Mouse (Mus musculus): ENCODE results near the gene Cdh23. TPM values are rescaled to one million over a fixed set of nuclear protein-coding genes. Genes with fewer than 3 reads are reported as not detected.
A peak's percentile ranks its signal among the peaks of the same experiment; 100 is the strongest.

Gene Cdh23
- polyA plus RNA-seq, 2 experiments, result 0.73 to 2.7 TPM

DNA sequence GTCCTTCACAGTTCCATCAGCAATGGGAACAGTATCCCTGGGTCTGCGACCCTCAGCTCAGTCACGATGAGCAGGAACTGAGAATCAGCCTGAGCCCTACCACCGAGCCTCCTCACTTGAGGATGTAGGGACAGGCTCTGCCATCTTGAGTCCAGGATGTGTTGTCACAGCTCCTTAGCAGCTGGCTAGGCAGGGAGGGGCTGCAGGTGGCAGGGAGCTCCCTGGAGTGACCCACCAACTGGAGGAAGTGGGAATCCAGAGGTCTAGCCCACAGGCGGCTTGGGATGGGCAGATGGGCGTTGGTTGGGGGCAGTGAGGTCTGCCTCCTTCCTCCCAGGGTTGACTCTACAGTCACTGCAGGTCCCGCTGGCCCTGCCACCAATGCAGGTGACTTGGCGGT lies 432.9 kb downstream of the Cdh23 start:
- DNase-seq (ENCODE audit: low spot score), result no peak
- Histone ChIP-seq H3K4me1 (ENCODE audit: control insufficient read depth, insufficient read depth, low read length) (no peaks in the 10 kb centered on the region), H3K9ac (ENCODE audit: low read depth, low read length, severe bottlenecking) (no peak overlapping the region), H3K27ac (replicated peaks; ENCODE audit: low read depth, low read length) (no peak overlapping the region), H3K4me2 (replicated peaks; ENCODE audit: low read depth, low read length, severe bottlenecking) (no peak overlapping the region), H3K27me3 (ENCODE audit: control insufficient read depth, insufficient read depth, low read length) (no peaks in the 10 kb centered on the region), H3K4me3 (replicated peaks; ENCODE audit: low read length) (no peak overlapping the region), H3K9me3 (ENCODE audit: control insufficient read depth, low read length) (no peaks in the 10 kb centered on the region), H3K36me3 (ENCODE audit: control insufficient read depth, insufficient read depth, low read length) (no peaks in the 10 kb centered on the region)
- WGBS, result 83% methylated on average over 7 of the region's 7 CpGs
- no peak for TF ChIP-seq POLR2A (IDR thresholded peaks at IDR 0.05; ENCODE audit: borderline replicate concordance, extremely low read depth, insufficient read depth, insufficient read length)
- no peak for ATAC-seq (ENCODE audit: low FRiP score, low read depth)

DNA sequence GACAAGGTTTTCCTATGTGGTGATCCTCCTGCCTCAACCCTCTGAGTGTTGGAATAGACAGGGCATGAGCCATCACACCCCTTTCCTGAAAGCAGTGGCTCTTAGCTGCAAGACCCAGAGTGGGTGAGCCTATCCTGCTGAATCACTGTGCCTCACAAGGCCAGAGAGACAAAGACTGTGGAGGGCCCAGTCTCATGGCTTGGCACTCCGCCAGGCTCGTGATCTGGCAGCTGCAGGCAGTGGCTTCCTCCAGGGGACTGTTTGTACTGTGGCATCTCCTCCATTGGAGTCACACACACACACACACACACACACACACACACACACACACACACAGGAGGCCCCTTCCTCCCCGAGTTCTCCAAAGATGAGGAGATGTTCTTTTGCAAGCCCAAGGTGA lies 433.9 kb downstream of the Cdh23 start:
- Histone ChIP-seq H3K9ac (ENCODE audit: low read depth, low read length, severe bottlenecking) (no peak overlapping the region), H3K4me2 (replicated peaks; ENCODE audit: low read depth, low read length, severe bottlenecking) (no peak overlapping the region), H3K27me3 (ENCODE audit: control insufficient read depth, insufficient read depth, low read length) (no peaks in the 10 kb centered on the region), H3K4me3 (replicated peaks; ENCODE audit: low read length) (no peak overlapping the region), H3K9me3 (ENCODE audit: control insufficient read depth, low read length) (no peaks in the 10 kb centered on the region), H3K4me1 (ENCODE audit: control insufficient read depth, insufficient read depth, low read length) (no peaks in the 10 kb centered on the region), H3K27ac (replicated peaks; ENCODE audit: low read depth, low read length) (0 out of 2 replicates have a peak overlapping the region, but pooled peaks have one; percentile 39), H3K36me3 (ENCODE audit: control insufficient read depth, insufficient read depth, low read length) (no peaks in the 10 kb centered on the region)
- peak; percentile 82 for ATAC-seq (ENCODE audit: low FRiP score, low read depth)
- TF ChIP-seq POLR2A (IDR thresholded peaks at IDR 0.05; ENCODE audit: borderline replicate concordance, extremely low read depth, insufficient read depth, insufficient read length), result no peak
- peak; percentile 74 for DNase-seq (ENCODE audit: low spot score)
- WGBS, result 33% methylated on average over 2 of the region's 3 CpGs

DNA sequence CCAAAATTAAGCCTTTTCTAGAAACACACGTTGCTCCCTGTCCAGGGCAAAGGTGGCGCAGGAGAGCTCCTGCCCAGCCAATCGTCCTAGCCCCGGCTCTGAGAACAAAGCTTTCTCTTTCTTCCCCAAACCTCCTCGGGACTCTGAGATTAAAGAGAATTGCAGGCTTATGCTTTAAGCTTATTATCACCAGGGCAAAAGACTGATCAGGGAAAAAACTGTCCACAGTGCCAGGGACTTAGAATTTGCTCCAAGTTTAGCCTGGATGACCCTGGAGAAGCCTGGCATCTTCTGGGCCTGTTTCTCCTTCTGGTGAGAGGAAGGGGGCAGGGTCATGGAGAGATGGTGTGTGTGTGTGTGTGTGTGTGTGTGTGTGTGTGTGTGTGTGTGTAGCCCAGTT lies 434.8 kb downstream of the Cdh23 start:
- Histone ChIP-seq H3K4me3 (replicated peaks; ENCODE audit: low read length) (no peak overlapping the region), H3K27ac (replicated peaks; ENCODE audit: low read depth, low read length) (no peak overlapping the region), H3K36me3 (ENCODE audit: control insufficient read depth, insufficient read depth, low read length) (no peaks in the 10 kb centered on the region), H3K4me2 (replicated peaks; ENCODE audit: low read depth, low read length, severe bottlenecking) (no peak overlapping the region), H3K9me3 (ENCODE audit: control insufficient read depth, low read length) (no peaks in the 10 kb centered on the region), H3K9ac (ENCODE audit: low read depth, low read length, severe bottlenecking) (no peak overlapping the region), H3K27me3 (ENCODE audit: control insufficient read depth, insufficient read depth, low read length) (no peaks in the 10 kb centered on the region), H3K4me1 (ENCODE audit: control insufficient read depth, insufficient read depth, low read length) (no peaks in the 10 kb centered on the region)
- WGBS, result 30% methylated on average over 5 of the region's 5 CpGs
- no peak for TF ChIP-seq POLR2A (IDR thresholded peaks at IDR 0.05; ENCODE audit: borderline replicate concordance, extremely low read depth, insufficient read depth, insufficient read length)
- ATAC-seq (ENCODE audit: low FRiP score, low read depth) (no peak), DNase-seq (ENCODE audit: low spot score) (no peak)

DNA sequence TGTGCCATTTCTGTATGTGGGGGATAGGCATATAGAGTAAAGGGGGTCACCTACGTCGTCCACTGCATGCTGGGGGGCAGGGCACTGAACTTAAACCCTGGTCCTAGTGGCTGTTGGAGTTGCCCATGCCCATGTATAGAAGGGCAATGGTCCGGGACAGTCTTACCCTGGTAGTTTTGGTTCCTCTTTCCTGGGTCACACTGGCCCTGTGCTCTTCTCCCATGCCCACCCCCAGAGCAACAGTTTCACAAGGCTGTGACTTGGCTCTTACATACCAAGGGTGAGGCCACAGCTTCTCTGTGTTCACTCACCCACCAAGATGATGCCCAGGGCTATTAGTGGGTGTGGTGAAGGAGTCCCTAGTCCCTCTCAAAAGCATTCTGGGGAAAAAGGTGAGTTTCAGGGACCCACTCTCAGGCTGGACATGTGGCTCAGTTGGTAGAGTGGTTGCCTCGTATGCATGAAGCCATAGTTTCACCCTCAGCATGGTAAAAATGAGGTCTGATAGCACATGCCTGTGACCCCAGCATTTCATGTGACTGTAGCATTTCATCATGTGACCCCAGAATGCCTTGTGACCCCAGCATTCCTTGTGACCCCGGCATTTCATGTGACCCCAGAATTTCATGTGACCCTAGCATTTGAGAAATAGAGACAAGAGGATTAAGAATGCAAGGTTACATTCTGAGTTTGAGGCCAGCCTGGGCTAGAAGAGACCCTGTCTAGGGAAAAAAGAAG lies 435.6 kb downstream of the Cdh23 start:
- no peaks in the 10 kb centered on the region for H3K9me3 ChIP-seq (ENCODE audit: control insufficient read depth, low read length)
- ATAC-seq (ENCODE audit: low FRiP score, low read depth), result no peak
- no peak overlapping the region for H3K4me3 ChIP-seq (replicated peaks; ENCODE audit: low read length)
- H3K36me3 ChIP-seq (ENCODE audit: control insufficient read depth, insufficient read depth, low read length), result no peaks in the 10 kb centered on the region
- TF ChIP-seq POLR2A (IDR thresholded peaks at IDR 0.05; ENCODE audit: borderline replicate concordance, extremely low read depth, insufficient read depth, insufficient read length), result no peak
- H3K4me1 ChIP-seq (ENCODE audit: control insufficient read depth, insufficient read depth, low read length), result no peaks in the 10 kb centered on the region
- no peaks in the 10 kb centered on the region for H3K27me3 ChIP-seq (ENCODE audit: control insufficient read depth, insufficient read depth, low read length)
- no peak overlapping the region for H3K27ac ChIP-seq (replicated peaks; ENCODE audit: low read depth, low read length)
- 87% methylated on average over 5 of the region's 5 CpGs for WGBS
- no peak for DNase-seq (ENCODE audit: low spot score)
- H3K9ac ChIP-seq (ENCODE audit: low read depth, low read length, severe bottlenecking), result no peak overlapping the region
- H3K4me2 ChIP-seq (replicated peaks; ENCODE audit: low read depth, low read length, severe bottlenecking), result no peak overlapping the region

DNA sequence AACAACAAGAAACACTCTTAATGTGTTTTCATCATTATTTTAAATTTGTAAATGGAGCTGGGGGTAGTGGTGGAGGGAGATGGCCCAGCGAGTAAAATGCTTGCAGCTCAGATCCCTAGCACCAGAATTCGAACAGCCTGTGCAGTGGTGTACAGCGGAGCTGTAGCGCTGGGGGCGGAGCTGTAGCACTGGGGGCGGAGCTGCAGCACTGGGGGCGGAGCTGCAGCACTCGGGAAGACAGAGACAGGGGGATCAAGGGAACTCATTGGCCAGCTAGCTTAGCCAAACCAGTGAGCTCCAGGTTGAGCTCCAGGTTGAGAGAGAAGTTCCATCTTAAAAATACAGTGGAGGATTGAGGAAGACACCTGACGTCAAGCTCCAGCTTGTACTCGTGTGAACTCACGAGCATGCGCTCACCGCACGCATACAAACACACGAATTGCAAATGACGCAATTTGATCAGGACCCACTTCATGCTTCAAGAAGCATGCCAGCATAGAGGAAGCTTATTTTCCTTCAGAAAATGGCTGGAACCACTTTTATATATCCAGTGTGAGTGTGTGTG lies 438.9 kb downstream of the Cdh23 start:
- no peak for TF ChIP-seq POLR2A (IDR thresholded peaks at IDR 0.05; ENCODE audit: borderline replicate concordance, extremely low read depth, insufficient read depth, insufficient read length)
- H3K9ac ChIP-seq (ENCODE audit: low read depth, low read length, severe bottlenecking), result no peak overlapping the region
- no peaks in the 10 kb centered on the region for H3K27me3 ChIP-seq (ENCODE audit: control insufficient read depth, insufficient read depth, low read length)
- no peak overlapping the region for H3K4me3 ChIP-seq (replicated peaks; ENCODE audit: low read length)
- DNase-seq (ENCODE audit: low spot score) (no peak), ATAC-seq (ENCODE audit: low FRiP score, low read depth) (no peak)
- H3K4me2 ChIP-seq (replicated peaks; ENCODE audit: low read depth, low read length, severe bottlenecking), result no peak overlapping the region
- H3K36me3 ChIP-seq (ENCODE audit: control insufficient read depth, insufficient read depth, low read length), result no peaks in the 10 kb centered on the region
- no peak overlapping the region for H3K27ac ChIP-seq (replicated peaks; ENCODE audit: low read depth, low read length)
- WGBS, result 57% methylated on average over 16 of the region's 16 CpGs
- H3K9me3 ChIP-seq (ENCODE audit: control insufficient read depth, low read length), result no peaks in the 10 kb centered on the region
- no peaks in the 10 kb centered on the region for H3K4me1 ChIP-seq (ENCODE audit: control insufficient read depth, insufficient read depth, low read length)

All from limb, embryonic 14.5 days (tissue).